Mouse (Mus musculus): ENCODE measurements around the gene Grip1. TPM values are rescaled to one million over a fixed set of nuclear protein-coding genes. Genes with fewer than 3 reads are reported as not detected.

Gene Grip1
- polyA plus RNA-seq, 1 experiment: 1.1 TPM

GRCm38 (mm10) chr10:119723671-119724070 lies 270.0 kb downstream of the Grip1 start:
- H3K27ac ChIP-seq (ENCODE audit: insufficient read depth, low read length): no peak overlapping the region

GRCm38 (mm10) chr10:119725363-119725762 lies 271.7 kb downstream of the Grip1 start:
- Histone ChIP-seq H3K4me1 (ENCODE audit: control insufficient read depth, insufficient read depth, low read length) (peaks cover 5% of the 10 kb centered on the region), H3K27ac (ENCODE audit: insufficient read depth, low read length) (no peak overlapping the region), H3K4me3 (ENCODE audit: insufficient read depth, low read length) (no peak overlapping the region)
- TF ChIP-seq POLR2A (IDR thresholded peaks at IDR 0.05; ENCODE audit: low read depth, low read length) (no peak), CTCF (IDR thresholded peaks at IDR 0.05; ENCODE audit: borderline replicate concordance, insufficient read depth, low read length) (no peak)

More at GRCm38 (mm10) chr10:119723671-119724070, 270.0 kb downstream of the Grip1 start:
- no peak for TF ChIP-seq CTCF (IDR thresholded peaks at IDR 0.05; ENCODE audit: borderline replicate concordance, insufficient read depth, low read length)
- TF ChIP-seq POLR2A (IDR thresholded peaks at IDR 0.05; ENCODE audit: low read depth, low read length): no peak
- peaks cover 5% of the 10 kb centered on the region for H3K4me1 ChIP-seq (ENCODE audit: control insufficient read depth, insufficient read depth, low read length)
- no peak overlapping the region for H3K4me3 ChIP-seq (ENCODE audit: insufficient read depth, low read length)

- no peak overlapping the region for H3K27ac ChIP-seq (ENCODE audit: insufficient read depth, low read length)
- peaks cover 5% of the 10 kb centered on the region for H3K4me1 ChIP-seq (ENCODE audit: control insufficient read depth, insufficient read depth, low read length)
- H3K4me3 ChIP-seq (ENCODE audit: insufficient read depth, low read length): no peak overlapping the region
- no peak for TF ChIP-seq POLR2A (IDR thresholded peaks at IDR 0.05; ENCODE audit: low read depth, low read length)
- no peak for TF ChIP-seq CTCF (IDR thresholded peaks at IDR 0.05; ENCODE audit: borderline replicate concordance, insufficient read depth, low read length)
These were observed 272.3 kb downstream of the Grip1 start for GRCm38 (mm10) chr10:119725966-119726365.

DNA sequence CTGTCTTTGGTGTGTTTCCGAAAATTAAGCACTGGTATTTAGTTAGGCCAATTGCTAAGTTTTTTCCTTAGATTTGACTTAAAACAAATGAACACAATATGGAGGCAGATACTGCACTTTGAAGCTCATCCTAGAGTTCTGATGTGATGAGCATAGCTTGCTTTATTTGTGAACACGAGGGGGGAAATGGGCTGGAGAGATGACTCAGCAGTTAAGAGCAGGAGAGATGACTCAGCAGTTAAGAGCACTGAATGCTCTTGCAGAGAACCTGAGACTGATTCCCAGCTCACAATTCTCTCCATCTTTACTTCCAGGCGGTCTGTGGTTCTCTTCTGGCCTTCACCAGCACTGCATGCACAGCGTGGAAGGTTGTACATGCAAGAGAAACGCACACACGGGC lies 273.3 kb downstream of the Grip1 start:
- Histone ChIP-seq H3K4me1 (ENCODE audit: control insufficient read depth, insufficient read depth, low read length) (peaks cover 5% of the 10 kb centered on the region), H3K27ac (ENCODE audit: insufficient read depth, low read length) (no peak overlapping the region), H3K4me3 (ENCODE audit: insufficient read depth, low read length) (no peak overlapping the region)
- TF ChIP-seq POLR2A (IDR thresholded peaks at IDR 0.05; ENCODE audit: low read depth, low read length) (no peak), CTCF (IDR thresholded peaks at IDR 0.05; ENCODE audit: borderline replicate concordance, insufficient read depth, low read length) (no peak)

DNA sequence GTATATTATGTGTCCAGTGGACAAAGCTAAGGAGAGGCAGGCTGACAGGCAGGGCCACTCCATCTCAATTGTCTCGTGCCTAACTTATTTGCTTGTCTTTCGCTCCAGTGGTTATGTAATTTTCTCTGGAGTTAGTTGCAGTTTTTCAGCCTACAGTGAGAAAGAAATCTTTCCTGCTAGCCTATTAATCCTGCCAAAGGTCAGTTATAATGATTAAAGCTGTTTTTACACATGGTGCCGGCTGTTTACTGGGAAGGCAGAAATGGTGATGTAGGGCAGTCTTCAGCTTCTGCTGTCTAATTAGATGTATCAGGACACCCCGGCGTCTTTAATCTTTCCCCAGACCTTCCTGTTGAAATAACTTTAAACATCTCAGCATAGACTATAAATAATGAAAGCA lies 276.6 kb downstream of the Grip1 start:
- no peak for TF ChIP-seq POLR2A (IDR thresholded peaks at IDR 0.05; ENCODE audit: low read depth, low read length)
- TF ChIP-seq CTCF (IDR thresholded peaks at IDR 0.05; ENCODE audit: borderline replicate concordance, insufficient read depth, low read length): no peak
- Histone ChIP-seq H3K27ac (ENCODE audit: insufficient read depth, low read length) (no peak overlapping the region), H3K4me1 (ENCODE audit: control insufficient read depth, insufficient read depth, low read length) (peaks cover 5% of the 10 kb centered on the region), H3K4me3 (ENCODE audit: insufficient read depth, low read length) (no peak overlapping the region)

- Histone ChIP-seq H3K4me3 (ENCODE audit: insufficient read depth, low read length) (no peak overlapping the region), H3K27ac (ENCODE audit: insufficient read depth, low read length) (no peak overlapping the region), H3K4me1 (ENCODE audit: control insufficient read depth, insufficient read depth, low read length) (no peaks in the 10 kb centered on the region; the same call in 1 of the 2 replicates)
- no peak for TF ChIP-seq POLR2A (IDR thresholded peaks at IDR 0.05; ENCODE audit: low read depth, low read length)
- no peak for TF ChIP-seq CTCF (IDR thresholded peaks at IDR 0.05; ENCODE audit: borderline replicate concordance, insufficient read depth, low read length)
These were observed 281.7 kb downstream of the Grip1 start for GRCm38 (mm10) chr10:119735011-119735992.

GRCm38 (mm10) chr10:119739466-119739865 lies 285.8 kb downstream of the Grip1 start:
- Histone ChIP-seq H3K27ac (ENCODE audit: insufficient read depth, low read length) (no peak overlapping the region), H3K4me1 (ENCODE audit: control insufficient read depth, insufficient read depth, low read length) (no peaks in the 10 kb centered on the region; the same call in 1 of the 2 replicates), H3K4me3 (ENCODE audit: insufficient read depth, low read length) (no peak overlapping the region)
- TF ChIP-seq POLR2A (IDR thresholded peaks at IDR 0.05; ENCODE audit: low read depth, low read length): no peak
- TF ChIP-seq CTCF (IDR thresholded peaks at IDR 0.05; ENCODE audit: borderline replicate concordance, insufficient read depth, low read length): no peak

DNA sequence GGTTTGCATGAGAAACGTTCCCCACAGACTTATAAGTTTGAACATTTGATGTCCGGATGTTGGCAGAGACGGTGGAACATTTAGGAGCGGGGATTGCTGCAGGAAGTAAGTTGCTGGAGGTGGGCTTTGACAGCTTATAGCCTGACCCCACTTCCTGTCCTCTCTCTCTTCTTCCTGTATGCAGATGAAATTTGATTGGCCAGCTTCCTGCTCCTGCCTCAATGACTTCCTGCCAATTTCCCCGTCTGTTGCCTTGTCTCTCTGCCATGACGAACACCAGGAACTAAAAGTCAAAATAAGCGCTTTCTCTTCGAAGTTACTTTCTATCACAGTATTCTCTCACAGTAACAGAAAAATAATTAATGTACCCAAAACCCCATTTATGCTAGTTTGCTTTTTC lies 289.1 kb downstream of the Grip1 start:
- Histone ChIP-seq H3K4me3 (ENCODE audit: insufficient read depth, low read length) (no peak overlapping the region), H3K4me1 (ENCODE audit: control insufficient read depth, insufficient read depth, low read length) (no peaks in the 10 kb centered on the region; the same call in 1 of the 2 replicates), H3K27ac (ENCODE audit: insufficient read depth, low read length) (no peak overlapping the region)
- TF ChIP-seq CTCF (IDR thresholded peaks at IDR 0.05; ENCODE audit: borderline replicate concordance, insufficient read depth, low read length) (no peak), POLR2A (IDR thresholded peaks at IDR 0.05; ENCODE audit: low read depth, low read length) (no peak)

GRCm38 (mm10) chr10:119752361-119752798 lies 298.8 kb downstream of the Grip1 start:
- H3K4me3 ChIP-seq (ENCODE audit: insufficient read depth, low read length): no peak overlapping the region
- TF ChIP-seq CTCF (IDR thresholded peaks at IDR 0.05; ENCODE audit: borderline replicate concordance, insufficient read depth, low read length) (no peak), POLR2A (IDR thresholded peaks at IDR 0.05; ENCODE audit: low read depth, low read length) (no peak)
- H3K27ac ChIP-seq (ENCODE audit: insufficient read depth, low read length): no peak overlapping the region
- H3K4me1 ChIP-seq (ENCODE audit: control insufficient read depth, insufficient read depth, low read length): peaks cover 2% of the 10 kb centered on the region; the same call in 1 of the 2 replicates

DNA sequence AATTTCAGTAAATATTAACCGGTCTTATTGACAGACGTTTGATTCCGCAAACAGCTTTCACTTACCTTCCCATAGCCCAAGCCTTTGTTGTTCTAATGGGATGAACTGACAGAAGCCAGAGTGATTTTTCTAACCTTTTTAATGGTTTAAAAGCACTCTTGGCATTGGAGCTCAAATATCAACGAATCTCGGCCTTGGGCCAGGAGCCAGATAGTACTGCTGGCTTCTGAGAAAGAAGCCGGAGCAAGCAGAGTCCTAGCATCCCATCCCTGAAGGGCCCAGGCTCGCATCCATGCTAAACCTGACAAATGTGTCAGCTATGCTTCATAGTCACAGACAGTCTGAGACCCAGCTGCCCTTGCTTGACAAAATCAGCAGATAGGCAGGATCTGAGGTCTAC lies 302.6 kb downstream of the Grip1 start:
- TF ChIP-seq POLR2A (IDR thresholded peaks at IDR 0.05; ENCODE audit: low read depth, low read length) (no peak), CTCF (IDR thresholded peaks at IDR 0.05; ENCODE audit: borderline replicate concordance, insufficient read depth, low read length) (no peak)
- no peak overlapping the region for H3K27ac ChIP-seq (ENCODE audit: insufficient read depth, low read length)
- H3K4me3 ChIP-seq (ENCODE audit: insufficient read depth, low read length): no peak overlapping the region
- peaks cover 2% of the 10 kb centered on the region; the same call in 1 of the 2 replicates for H3K4me1 ChIP-seq (ENCODE audit: control insufficient read depth, insufficient read depth, low read length)
